Mouse (Mus musculus) embryonic fibroblast, embryonic 13.5 days (primary cell): ENCODE measurements around the gene Ssh3.

Source experiments
- CTCF ChIP-seq: IDR thresholded peaks from 2 replicates; pipeline ENCODE4 v1.5.1; 2011; ENCODE audit warnings: mild to moderate bottlenecking, control low read depth, low read length, moderate library complexity, borderline replicate concordance; ENCODE audit not compliant: insufficient read depth
- POLR2A ChIP-seq: IDR thresholded peaks from 2 replicates; pipeline ENCODE4 v1.6.1; 2011; ENCODE audit warnings: low read depth, mild to moderate bottlenecking, control low read depth, low read length, moderate library complexity

- TF ChIP-seq POLR2A (peak; percentile 81), CTCF (no peak)
Measured at GRCm38 (mm10) chr19:4231253-4232185, 37.5 kb downstream of the Ssh3 start, which contains the start of gene Pold4.
